Mouse (Mus musculus): ENCODE data around the gene Myo16.

The Myo16 gene

DNA sequence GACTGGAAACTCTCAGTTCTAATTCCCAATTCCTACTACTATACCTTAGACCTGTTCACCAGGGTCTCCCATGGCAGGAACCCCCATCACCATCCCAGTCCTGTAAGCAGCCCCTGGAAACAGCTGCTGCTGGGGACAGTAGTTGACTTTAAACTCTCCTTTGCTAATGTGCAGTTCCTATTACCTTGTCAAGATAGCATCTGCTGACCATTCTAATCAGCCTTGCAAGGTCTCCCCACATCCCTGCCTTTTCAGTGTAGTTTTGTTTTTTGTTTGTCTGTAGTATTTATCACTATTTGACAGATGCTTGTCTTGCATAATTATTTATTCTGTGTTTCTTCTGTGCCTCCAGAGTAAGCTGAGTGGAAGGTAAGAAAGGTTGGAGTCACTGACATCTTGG lies 487.6 kb downstream of the Myo16 start:
- TF ChIP-seq GATA4 (IDR thresholded peaks at IDR 0.05; ENCODE audit: insufficient replicate concordance, low read length): no peak

DNA sequence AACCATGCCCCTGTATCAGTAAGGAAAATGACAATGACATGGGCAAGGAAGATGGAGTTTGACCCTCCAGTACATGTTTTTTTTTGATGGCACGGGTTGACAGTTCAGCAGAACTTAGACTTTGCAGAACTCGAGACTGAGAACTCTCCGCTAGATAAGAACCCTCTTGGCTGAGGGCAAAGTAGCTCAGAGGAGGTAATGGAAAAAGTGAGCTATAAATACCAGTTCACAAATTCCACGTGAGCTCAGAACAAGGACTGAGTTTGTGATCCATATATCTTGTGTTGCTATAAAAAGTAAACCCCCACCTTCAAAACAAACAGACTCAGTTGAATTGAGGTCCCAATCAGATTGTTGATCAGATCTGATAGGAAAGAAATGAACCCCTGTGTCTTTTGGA lies 489.5 kb downstream of the Myo16 start:
- no peak for TF ChIP-seq GATA4 (IDR thresholded peaks at IDR 0.05; ENCODE audit: insufficient replicate concordance, low read length)

DNA sequence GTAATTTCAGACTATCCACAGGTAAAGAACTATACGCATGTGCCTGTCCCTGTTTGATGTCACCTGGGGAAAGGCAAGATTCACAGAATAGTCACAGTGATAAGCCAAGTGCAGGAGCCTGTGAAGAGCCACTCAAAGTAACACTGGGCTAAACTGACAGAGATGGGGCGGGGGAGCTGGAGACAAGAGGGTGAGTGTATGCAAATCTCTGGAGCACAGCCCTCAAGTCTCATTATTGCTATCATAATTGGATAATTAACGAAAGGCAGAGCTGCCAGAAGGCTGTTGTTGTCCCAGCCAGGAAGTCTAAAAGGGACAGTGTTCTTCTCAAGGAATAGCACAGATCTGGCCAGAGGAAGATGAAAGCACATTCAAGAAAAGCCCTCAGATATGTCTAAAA lies 490.8 kb downstream of the Myo16 start:
- TF ChIP-seq GATA4 (IDR thresholded peaks at IDR 0.05; ENCODE audit: insufficient replicate concordance, low read length): no peak

DNA sequence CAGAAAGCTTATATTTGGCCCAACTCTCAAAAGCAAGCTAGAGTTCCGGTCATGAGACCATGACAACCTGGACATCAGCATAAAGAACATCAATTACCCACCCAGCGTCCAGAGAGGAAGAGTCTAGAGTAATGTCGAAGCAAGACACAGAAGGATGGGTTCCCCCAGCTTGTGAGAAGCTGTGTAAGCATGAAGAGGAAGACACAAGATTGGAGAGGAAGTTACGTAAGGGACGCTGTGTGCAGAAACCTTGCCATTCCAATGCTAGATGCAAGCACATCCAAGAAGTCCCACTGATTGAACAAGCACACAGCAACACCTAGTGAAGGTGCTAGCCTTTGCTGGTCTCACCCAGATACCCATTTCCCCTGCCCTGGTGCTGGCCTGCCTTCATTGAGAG lies 492.0 kb downstream of the Myo16 start:
- no peak for TF ChIP-seq GATA4 (IDR thresholded peaks at IDR 0.05; ENCODE audit: insufficient replicate concordance, low read length)

DNA sequence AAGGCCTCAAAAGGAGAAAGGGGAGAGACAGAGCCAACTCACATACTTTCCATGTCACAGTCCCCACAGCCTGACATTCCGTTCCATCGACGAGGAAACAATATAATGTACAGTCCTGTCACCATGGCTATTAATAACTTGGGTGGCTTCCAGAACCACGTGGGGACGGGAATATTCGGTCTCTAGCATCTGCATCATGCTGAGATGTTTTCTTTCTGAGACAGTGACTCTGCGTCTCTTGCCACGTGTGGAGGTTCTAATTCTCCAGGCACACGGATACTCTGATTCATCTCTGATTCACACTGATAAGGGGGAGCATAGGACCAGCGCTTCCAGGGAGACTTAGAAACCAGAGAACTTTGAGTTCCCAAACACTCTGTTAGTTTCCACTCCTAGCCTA lies 492.8 kb downstream of the Myo16 start:
- TF ChIP-seq GATA4 (IDR thresholded peaks at IDR 0.05; ENCODE audit: insufficient replicate concordance, low read length): no peak

DNA sequence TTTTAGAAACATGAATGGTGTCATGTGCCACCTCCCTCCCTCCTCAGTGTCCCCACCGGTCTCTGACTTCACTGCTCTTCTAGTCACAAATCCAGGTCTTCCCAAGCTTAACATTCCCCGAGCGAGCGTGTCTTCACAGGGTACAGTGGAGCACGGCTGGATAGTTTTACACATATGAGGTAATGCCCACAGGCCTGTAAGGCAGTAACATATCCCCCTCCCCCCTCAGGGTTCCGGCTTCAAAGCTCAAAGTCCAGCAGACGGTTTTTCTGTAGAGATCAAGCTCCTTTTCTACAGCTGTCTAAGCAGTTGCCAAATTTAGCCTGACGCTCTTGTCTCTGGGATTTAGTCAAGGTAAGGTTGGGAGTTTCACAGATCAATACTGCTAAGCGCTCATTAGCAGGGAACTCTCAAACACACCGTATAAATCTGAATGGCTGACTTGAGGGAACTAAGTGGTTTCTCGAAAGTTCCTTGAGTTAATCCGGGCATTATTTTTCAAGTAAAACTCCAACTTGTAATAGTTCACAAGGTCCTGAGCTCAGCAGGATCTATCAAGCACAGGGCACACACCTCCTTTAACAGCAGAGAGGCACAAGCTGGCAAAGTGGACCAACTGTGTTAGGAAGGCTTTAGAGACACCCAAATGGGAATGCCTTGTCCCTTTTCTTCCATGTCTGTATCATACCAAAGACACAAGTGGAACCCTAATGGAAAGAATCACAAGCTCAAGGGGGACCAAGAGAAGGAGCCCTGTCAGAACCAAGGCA lies 498.0 kb downstream of the Myo16 start:
- no peak for TF ChIP-seq GATA4 (IDR thresholded peaks at IDR 0.05; ENCODE audit: insufficient replicate concordance, low read length)

DNA sequence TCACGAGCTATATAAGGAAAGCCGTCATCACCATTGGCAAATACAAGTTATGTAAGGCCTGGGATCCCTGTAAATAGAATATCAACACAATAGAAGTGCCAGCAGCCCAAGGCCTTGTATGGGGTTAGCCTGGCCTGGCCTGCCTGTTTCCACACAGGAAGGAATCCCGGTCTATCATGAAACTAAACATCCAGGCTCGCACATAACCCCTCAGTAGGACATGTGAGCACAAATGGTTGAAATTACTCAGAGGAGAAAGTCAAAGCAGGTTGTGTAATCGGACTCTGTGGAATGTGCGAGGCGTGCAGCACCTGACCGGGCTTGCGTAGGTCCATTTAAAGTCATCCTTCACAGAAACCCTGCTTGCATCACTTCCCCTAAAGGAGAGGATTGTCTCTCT lies 499.6 kb downstream of the Myo16 start:
- no peak for TF ChIP-seq GATA4 (IDR thresholded peaks at IDR 0.05; ENCODE audit: insufficient replicate concordance, low read length)

DNA sequence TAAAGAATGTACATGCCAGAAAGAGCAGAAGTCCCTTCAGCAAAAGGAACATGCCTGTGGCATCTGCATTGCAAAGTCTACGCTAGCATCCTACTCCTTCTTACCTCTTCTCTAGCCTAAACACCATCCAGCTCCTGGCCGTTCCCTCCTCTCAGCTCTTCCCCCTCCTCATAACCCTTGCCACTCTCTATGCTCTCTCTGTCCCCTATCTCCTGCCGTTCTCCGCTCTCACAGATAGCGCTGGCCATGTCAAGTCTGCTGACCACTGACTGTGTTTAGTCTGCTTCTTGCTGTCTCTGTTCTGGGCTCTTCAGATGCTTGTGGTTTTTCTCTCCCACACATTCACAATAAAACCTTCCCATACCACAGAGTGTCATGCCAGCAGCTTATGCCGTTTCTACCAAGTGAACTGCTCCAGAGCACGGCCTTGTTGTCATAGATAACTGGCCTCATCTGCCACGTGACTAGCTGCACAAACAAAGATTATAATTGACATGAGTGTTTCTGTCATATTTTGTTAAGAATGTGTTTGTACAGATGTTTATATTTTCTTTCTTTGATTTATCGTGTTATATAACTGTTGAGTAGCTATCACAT lies 501.3 kb downstream of the Myo16 start:
- TF ChIP-seq GATA4 (IDR thresholded peaks at IDR 0.05; ENCODE audit: insufficient replicate concordance, low read length): no peak

DNA sequence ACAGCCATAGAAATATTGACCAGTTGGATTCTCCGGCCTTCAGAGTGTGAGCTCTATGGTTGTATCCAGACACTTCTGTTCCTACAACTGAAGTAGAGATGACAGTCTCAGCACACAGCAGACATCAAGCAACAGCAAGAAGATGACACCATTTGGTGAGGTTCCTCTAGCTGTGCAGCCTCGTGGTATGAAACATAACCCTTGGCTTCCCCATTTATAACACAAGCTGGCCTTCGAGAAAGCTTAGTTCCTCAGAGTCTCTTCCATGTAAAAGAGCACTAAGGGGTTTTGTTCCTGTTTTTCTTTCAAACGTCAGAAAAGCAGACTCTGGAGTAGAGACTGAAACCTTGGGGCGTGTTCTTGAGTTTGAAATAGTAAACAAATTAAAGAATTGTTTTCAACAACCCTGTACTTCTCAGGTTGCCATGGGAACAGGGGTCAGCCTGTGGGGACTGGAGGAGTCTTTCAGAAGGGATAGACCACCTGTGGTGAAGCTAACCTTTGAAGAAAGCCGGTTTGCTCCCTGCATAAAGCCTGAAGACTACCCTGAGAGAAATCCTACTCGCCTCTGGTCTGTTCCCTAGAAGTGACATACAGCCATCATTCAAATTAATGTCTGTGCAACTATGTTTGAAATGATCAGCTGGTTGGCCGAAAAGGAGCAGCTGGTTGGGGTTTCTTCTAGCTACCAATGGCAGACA lies 510.2 kb downstream of the Myo16 start:
- TF ChIP-seq GATA4 (IDR thresholded peaks at IDR 0.05; ENCODE audit: insufficient replicate concordance, low read length): no peak

DNA sequence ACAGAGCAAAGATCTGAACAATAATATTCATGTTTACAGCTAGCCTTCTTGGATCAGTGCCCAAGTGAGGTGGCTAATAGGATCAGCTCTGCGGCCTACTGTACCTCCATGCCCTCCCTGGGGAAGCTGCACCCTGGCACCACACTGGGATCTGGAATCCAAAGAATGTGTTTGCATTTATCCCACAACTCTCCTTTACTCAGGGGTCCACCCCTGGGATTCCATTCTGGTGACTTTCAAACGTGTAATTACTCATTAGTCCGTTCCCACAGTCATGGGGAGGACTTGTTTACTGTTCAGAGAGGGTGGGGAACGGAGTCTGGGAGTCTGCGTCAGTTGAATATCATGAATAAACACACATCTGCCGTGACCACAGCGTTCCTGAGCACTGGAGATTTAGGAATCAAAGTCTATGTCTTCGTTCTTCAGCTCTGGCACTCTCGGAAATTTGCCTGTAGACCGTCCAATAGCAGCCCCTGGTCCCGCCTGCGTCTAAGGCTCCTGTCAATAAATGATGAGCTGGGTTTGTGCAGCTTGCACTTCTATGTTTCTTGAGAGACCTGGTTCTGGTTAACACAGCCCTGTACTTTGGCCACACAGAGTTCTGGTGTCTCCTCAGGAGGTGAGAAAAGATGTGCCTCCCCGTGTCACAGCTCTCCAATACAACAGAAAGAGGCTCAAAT lies 511.3 kb downstream of the Myo16 start:
- TF ChIP-seq GATA4 (IDR thresholded peaks at IDR 0.05; ENCODE audit: insufficient replicate concordance, low read length): no peak

DNA sequence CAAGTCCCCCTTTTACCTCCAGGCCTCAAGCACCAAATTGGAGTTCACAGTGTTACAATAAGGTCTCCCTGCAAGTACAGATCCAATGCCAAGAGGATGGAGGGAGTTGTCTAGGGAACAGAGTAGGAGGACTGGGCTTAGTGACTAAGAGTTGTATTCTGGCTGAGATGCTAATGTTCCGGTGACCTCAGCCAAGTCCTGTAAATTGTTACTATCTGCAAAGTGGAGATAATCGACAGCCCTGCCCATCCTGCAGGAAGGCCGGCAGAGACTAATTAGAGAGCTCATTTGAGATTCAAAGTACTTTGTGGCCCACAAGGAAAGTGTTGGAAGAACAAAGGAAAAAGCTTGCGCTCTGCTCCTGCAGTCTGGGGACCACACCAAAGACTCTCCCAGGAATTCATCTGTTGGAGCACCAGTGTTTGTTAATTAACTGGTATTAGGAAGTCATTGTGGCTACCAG lies 512.1 kb downstream of the Myo16 start:
- no peak for TF ChIP-seq GATA4 (IDR thresholded peaks at IDR 0.05; ENCODE audit: insufficient replicate concordance, low read length)

DNA sequence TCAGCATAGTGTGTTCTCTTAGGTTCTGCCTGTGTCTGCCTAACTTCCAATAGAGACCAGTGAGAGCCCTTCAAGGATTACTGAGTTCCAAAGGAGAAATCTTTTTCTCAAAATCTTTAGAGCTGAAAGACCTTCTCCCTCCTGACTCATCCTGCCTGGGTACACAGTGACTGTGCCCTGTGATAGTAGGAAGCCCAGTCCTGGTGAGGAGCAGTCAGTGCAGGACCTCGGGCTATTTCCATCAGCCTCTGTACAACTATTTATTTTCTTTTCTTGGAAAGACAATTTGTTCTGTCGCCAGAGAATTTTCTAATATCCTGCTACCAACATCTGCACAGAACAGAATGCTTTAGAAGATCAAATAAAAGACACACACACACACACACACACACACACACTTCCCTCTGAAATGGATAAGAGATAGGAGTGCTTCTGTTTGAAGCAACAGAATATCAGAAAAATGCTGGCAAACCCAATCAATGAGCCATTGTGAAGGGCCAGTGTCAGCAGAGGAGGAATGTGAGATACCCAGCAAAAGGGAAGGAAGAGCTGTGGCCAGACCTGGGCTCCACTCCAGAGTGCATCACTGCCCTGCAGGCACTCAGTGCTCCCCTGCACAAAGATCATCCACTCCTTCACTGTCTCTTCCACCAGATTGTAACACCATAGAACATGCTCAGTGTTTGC lies 518.3 kb downstream of the Myo16 start:
- no peak for TF ChIP-seq GATA4 (IDR thresholded peaks at IDR 0.05; ENCODE audit: insufficient replicate concordance, low read length)

DNA sequence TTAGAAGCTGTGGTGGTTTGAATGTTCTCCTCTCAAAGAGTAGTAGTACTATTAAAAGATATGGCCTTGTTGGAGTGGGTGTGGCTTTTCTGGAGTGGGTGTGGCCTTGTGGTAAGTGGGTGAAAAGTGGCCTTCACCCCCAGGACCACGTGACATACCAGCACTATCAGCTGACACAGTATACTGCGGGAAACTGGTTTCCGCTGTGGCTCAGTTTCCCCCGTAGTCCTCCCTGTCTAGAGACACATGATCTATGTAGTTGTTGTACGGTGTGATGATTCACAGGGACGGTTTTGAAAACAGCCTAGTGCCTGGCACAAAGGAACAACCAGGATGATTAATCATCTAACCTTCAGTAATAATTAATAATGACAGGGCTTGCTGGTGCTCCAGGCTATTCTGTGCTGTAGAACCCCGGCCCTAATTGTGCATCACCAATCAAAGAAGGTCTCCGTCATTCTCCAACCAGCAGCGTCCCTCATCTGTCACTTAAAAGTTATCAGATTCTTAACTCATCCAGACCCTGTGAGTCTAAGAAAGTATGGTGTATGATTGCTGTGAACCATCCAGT lies 524.2 kb downstream of the Myo16 start:
- no peak for TF ChIP-seq GATA4 (IDR thresholded peaks at IDR 0.05; ENCODE audit: insufficient replicate concordance, low read length)

DNA sequence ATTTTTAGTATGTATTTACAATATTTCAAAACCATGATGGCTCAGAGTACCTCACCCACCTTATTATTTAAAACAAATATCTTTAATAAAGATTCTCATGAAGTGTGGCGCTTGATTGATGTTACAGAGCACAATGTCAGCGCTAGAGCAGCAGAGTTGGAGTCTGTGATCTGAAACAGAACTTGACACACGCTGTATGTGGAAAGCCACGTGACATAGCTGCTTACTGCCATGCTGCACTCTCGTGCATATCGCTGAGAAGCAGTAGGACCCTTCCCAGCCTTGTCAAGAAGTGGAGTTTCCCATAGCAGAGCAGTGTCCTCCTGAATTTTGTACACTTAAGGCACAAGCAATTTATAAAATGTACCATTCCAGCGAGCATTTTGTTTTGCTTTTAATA lies 528.2 kb downstream of the Myo16 start:
- no peak for TF ChIP-seq GATA4 (IDR thresholded peaks at IDR 0.05; ENCODE audit: insufficient replicate concordance, low read length)

DNA sequence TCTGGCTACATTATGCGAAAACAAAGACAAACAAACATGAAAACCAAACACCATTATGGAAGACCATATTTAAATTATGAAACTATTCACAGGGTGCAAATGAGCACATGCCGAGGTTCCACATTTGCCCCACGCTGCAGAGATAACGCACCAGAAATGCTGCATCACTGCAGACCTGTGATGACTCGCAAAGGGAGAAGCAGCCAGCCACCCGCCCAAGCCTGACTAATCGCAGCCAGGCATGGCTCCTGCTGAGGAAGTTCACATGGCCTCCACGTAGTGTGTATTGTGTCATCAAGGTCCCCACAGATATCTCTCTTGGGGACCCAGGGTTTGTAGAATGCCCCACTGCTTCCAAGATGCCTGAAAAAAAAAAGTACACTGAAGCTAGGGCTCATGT lies 529.4 kb downstream of the Myo16 start:
- TF ChIP-seq GATA4 (IDR thresholded peaks at IDR 0.05; ENCODE audit: insufficient replicate concordance, low read length): no peak
